Mouse (Mus musculus) cortical plate, adult 2 months (tissue): Measurements from ENCODE around the gene Tbc1d21.

ENCODE experiments used
- CTCF ChIP-seq: fragments of 200-500 bp; IDR thresholded peaks from 2 replicates; pipeline ENCODE4 v1.5.1; 2011; ENCODE audit warnings: mild to moderate bottlenecking, control low read depth, low read length; ENCODE audit not compliant: insufficient read depth; ENCODE audit errors: extremely low read depth
- POLR2A ChIP-seq: fragments of 200-500 bp; IDR thresholded peaks from 2 replicates; pipeline ENCODE4 v1.6.1; 2011; ENCODE audit warnings: mild to moderate bottlenecking, low read length, control low read depth; ENCODE audit not compliant: insufficient read depth; ENCODE audit errors: extremely low read depth

GRCm38 (mm10) chr9:58388381-58388780, 18.1 kb upstream of the Tbc1d21 start:
- no peak for TF ChIP-seq CTCF
- no peak for TF ChIP-seq POLR2A
